Mouse (Mus musculus) thymus, postnatal 10 days (tissue): Measurements from ENCODE around the gene Crlf3.
A peak's percentile ranks its signal among the peaks of the same experiment; 100 is the strongest.
"Not testable (repeated sequence)": the region's sequence is repeated elsewhere in the genome, so short reads cannot be mapped to it uniquely, and the experiment has no call there.

ENCODE experiments used
- DNase-seq, 2 experiments: peaks; one replicate each; pipeline ENCODE4 v3.0.0; 2021; ENCODE audit warnings: low spot score in 2 of 2

Gene Crlf3

DNA sequence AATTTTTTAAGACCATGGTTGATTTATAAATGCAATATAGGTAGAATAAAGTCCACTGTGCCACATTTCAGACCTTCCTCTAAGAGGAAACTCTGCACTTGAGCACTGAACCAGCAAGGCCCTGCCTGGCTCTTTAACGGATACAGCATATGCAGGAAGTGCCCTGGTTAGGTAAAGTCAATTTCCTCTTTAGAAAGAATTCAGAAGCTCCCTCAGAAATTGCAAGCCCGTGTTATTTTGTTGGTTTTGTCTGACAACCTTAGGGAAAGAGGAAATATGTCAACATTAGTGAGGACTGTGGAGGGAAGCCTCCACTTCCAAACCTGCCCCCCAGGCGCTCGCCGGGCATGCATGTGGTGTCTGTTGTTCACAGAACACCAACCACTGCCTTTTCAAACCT is 13.2 kb downstream of the Crlf3 start:
- DNase-seq = peak; percentile 29 to 53

DNA sequence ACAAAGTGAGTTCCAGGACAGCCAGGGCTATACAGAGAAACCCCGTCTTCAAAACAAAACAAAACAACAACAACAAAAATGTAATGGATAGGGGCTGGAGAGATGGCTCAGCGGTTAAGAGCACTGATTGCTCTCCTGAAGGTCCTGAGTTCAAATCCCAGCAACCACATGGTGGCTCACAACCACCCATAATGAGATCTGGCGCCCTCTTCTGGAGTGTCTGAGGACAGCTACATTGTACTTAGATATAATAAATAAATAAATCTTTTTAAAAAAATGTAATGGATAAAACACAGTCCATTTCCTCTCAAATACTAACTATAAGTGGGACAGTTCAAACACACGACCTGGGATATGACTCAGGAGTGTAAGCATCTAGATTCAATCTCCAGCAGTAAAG is 14.4 kb downstream of the Crlf3 start:
- DNase-seq = peak in 1 of 2 experiments; percentile 27

DNA sequence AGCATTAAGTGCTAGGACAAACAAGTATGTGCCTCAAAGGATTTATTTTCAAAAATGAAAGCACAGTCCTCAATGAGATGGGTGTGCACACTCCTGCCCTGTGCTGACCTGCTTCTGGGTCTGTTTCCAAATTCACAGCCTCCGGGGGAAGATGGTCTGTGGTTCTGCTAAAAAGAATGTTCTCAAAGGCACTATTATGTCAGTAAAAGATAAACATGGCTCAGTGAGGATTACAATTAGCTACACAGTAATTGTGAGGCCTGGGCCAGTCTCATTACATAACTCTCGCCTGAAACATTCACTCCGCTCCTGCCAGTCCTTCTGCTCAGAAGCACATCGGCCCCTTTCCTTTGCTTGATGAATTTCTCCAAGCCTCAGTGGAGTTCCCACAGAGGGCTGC is 18.6 kb downstream of the Crlf3 start:
- no peak for DNase-seq

DNA sequence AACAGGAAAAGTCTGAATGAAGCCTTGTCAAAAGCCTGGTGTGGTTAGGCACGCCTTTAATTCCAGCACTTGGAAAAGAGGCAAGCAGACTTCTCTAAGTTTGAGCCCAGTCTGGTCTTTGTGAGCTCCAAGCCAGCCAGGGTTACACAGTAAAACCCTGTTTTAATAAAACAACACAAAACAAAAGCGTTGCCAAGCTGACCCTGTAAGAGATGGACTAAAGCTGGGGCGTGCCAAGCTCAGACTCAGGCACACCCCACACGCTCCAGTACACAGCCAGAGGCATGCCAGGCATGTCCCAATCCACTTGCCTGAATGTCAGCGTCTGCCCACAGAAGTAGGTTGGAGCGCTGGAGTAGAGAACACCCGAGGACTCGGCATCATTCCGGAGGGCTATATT is 24.6 kb downstream of the Crlf3 start:
- DNase-seq = no peak

DNA sequence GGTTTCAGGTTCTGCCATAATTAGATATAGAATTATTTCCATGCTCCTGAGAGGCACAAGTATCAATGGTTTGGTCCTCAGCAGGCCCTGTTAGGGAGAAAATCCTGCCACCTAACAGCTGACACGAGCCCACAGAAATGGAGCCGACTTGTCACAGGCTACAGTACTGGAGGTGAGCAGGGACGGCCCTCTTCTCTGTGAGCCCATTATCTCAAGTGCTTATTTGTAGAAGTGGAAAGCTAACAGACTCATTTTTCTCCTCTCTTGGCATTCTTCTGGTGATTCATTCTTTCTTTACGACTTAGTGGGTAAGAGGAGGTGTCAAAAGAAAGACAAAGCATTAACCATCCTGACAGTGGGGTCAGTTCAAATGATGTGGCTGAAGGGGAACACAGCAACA is 26.1 kb downstream of the Crlf3 start:
- no peak for DNase-seq

DNA sequence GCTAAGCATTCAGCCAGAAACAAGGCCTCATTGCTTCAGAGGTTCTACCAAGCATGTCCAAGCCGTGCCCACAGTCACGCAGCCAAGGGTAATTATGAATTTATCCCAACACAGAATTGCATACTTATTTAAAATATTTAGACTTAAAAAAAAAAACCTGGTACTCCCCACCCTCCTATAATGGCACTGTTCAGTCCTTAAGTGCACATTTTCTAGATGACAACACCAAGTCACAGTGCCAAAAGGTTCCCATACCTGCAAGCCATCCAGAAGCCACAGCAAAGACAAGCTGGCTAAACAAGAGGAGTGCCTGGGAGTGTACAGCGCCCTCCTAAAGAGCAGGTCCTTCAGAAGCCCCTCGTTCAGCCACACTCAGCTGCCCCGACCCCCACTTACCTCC is 27.6 kb downstream of the Crlf3 start:
- DNase-seq = no peak

DNA sequence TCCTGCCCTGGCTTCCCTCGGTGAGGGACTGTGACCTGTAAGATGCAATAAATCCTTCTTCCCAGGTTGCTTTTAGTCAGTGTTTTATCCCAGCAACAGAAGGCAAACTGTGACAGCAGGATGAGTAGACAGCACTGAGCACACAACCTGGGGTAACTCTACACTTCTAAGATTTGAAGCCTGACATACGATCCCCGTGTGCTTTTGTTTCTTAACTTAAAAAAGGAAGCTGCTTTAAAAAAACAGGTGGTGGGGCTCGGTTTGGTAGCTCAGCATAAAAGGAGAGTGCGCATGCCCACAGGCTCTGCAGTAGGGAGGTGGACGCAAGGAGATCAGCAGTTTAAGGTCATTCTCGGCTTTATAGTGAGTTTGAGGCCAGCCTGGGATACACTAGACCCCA is 28.3 kb downstream of the Crlf3 start:
- no peak for DNase-seq

DNA sequence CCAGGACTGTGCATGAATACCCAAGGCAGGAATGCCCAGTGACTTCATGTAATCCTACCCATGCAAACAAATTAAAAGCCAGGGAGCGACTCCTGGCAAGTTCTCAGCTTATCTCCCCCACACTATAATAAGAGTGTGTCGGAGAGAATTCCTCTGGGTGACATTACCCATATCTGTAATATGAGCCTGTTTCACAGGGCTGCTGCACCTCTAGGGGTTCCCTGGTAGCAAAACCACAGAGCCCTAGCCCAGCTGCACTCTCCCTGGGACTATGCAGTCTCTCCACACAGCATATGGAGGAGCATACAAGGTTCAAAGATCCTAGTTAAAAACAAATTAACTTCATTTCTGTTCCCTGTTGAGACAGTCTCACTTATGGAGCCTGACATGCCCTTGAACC is 30.7 kb downstream of the Crlf3 start:
- DNase-seq = no peak

DNA sequence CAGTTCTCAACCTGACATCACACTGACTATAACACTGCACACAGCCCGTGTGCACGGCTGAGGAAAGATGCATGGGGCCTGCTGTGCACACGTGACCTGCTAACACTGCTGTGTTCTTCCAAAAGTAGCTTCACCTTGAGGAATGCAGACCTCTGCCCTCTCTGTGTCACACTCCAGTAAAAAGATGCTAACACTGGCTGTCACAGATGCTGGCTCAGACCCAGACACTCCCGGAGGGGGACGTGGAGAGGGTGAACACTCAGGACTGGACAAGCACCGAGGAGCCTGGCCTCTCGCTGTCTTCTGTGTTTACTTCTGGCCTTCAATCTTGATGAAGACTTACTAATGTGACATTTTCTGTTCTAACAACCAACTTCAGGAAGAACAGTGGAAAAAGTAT is 33.9 kb downstream of the Crlf3 start:
- DNase-seq = no peak

DNA sequence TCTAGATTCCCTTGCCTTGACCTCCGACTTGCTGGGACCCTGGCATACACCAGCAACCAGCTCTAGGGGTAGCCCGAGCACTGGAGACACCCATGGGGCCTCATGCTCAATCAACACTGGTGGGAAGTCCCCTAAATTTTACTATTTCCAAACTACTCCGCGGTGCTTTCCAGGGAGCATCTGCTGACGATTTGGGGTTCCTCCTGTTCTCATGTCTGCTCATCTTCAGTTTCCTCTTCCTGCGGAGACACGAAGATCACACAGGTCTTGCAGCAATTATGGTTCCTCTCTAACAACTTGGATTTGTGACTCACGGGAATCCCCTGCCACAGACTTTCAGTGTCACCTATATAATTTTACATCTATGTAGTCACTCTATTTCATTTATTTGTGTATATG is 37.4 kb downstream of the Crlf3 start:
- no peak for DNase-seq

DNA sequence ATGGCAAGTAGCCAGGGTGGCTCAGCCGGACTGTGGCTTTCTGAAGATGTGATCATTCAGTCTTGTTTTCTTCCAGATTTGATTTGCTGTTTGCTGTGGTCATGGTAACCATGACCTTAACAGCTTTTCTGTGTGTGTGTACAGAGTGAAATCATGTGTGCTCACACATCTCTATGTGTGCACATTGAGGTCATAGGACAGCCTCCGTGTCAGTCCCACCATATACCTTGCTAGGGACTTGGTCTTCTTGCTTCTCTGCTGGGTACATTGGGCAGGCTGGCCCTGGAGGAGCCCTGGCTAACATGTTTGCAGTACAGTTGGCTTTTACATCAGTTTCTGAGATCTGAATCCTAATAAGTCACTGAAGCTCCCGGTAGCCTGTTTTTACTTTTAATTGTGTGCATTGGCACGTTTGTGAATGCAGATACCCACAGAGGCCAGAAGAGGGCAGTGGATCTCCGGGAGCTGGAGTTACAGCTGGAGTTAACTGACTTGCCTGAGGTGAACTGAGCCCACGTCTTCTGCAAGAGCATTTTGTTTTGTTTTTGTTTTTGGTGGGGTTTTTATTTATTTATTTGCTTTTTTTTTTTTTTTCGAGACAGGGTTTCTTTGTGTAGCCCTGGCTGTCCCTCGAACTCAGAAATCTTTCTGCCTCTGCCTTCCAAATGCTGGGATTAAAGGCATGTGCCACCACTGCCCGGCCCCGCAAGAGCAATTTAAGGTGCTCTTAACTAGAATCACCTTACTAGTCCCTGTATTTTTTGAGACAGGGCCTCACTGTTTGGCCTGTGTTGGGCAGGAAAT is 38.0 kb downstream of the Crlf3 start:
- DNase-seq = peak; percentile 35 to 62

DNA sequence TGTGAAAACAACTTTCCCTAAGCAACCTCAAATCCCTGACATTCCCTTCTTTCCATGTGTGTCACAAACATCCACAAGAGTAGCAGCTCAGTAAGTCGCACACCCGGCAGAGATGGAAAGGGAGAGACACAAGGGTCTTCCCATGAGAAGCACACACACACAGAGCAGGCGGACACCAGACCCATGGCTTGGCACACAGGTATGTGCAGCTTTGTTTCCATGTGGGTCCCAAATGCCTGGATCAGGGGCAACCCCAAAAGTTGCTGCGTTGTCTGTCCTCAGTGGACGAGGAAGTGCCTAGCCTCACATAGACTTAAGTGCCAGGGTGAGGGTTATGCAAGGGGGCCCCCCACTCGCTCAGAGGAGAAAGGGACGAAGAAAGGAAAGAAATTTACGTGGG is 43.3 kb downstream of the Crlf3 start:
- DNase-seq = no peak

DNA sequence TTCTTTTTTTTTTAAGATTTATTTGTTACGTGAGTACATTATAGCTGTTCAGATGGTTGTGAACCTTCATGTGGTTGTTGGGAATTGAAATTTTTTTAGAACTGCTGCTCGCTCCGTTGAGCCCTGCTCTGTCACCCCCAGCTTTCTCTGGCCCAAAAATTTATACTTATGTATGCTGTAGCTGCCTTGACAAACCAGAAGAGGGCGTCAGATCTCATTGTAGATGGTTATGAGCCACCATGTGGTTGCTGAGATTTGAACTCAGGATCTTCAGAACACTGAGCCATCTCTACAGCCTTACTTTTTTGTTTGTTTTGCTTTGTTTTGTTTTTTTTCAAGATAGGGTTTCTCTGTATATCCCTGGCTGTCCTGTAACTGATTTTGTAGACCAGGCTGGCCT is 59.5 kb downstream of the Crlf3 start:
- DNase-seq = no peak

DNA sequence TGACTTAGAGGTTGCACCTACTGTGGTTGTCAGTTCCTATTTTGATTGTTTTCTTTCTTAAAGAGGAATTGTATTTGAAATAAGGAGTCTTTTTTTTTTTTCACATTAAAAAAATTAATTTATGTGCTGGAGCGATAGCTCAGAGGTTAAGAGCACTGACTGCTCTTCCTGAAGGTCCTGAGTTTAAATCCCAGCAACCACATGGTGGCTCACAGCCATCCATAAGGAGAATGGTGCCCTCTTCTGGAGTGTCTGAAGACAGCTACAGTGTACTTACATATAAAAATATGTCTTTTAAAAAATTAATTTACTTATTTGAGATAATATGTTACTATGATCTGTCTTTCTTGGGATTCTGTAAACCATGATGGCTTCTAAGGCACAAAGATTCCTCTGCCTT is 61.0 kb downstream of the Crlf3 start:
- DNase-seq = no peak

DNA sequence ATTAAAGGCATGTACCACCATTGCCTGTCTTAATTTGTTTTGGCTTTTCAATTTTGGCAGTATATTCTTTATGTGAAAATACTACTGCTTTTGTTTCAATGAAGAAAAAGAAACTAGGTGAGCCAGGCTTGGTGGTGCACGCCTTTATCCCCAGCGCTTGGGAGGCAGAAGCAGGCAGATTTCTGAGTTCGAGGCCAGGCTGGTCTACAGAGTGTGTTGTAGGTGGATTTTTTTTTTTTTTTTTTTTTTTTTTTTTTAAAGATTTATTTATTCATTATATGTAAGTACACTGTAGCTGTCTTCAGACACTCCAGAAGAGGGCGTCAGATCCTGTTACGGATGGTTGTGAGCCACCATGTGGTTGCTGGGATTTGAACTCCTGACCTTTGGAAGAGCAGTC is 64.3 kb downstream of the Crlf3 start:
- DNase-seq = not testable (repeated sequence)
